Mouse (Mus musculus) hindbrain, embryonic 11.5 days (tissue): ENCODE results near the gene Scd2. TPM values are rescaled to one million over a fixed set of nuclear protein-coding genes. Genes with fewer than 3 reads are reported as not detected.

Source experiments
- ATAC-seq: fragments of 200-750 bp; cut with Nextera tagmentation; 2 replicates; pipeline ENCODE4 v1.8.0; 2017; ENCODE audit warnings: mild to moderate bottlenecking, moderate TSS enrichment, moderate library complexity; ENCODE audit not compliant: low FRiP score
- DNase-seq: peaks from one replicate; pipeline ENCODE4 v3.0.0-alpha.2; 2015; ENCODE audit warnings: low spot score
- H3K27ac ChIP-seq: fragments of 300-500 bp; sonication (generic); 2 replicates; pipeline ENCODE4 v1.5.1; 2014; ENCODE audit warnings: mild to moderate bottlenecking, low read depth, low read length
- H3K27me3 ChIP-seq: fragments of 300-500 bp; sonication (generic); 2 replicates; pipeline ENCODE4 v1.6.1; 2014; ENCODE audit warnings: mild to moderate bottlenecking, low read length, moderate library complexity, mixed read lengths; ENCODE audit not compliant: control insufficient read depth, insufficient read depth
- H3K36me3 ChIP-seq: fragments of 300-500 bp; sonication (generic); 2 replicates; pipeline ENCODE4 v1.6.1; 2014; ENCODE audit warnings: mild to moderate bottlenecking, low read length, moderate library complexity, mixed read lengths; ENCODE audit not compliant: control insufficient read depth, insufficient read depth
- H3K4me1 ChIP-seq: fragments of 300-500 bp; sonication (generic); replicated peaks from 2 replicates; pipeline ENCODE4 v1.6.1; 2014; ENCODE audit warnings: low read length, mixed read lengths; ENCODE audit not compliant: control insufficient read depth, insufficient read depth
- H3K4me2 ChIP-seq: fragments of 300-500 bp; sonication (generic); replicated peaks from 2 replicates; pipeline ENCODE4 v1.6.1; 2014; ENCODE audit warnings: mild to moderate bottlenecking, low read depth, low read length
- H3K4me3 ChIP-seq: fragments of 300-500 bp; sonication (generic); 2 replicates; pipeline ENCODE4 v1.5.1; 2014; ENCODE audit warnings: low read depth, low read length
- H3K9ac ChIP-seq: fragments of 300-500 bp; sonication (generic); 2 replicates; pipeline ENCODE4 v1.6.1; 2014; ENCODE audit warnings: low read depth, low read length
- H3K9me3 ChIP-seq: fragments of 300-500 bp; sonication (generic); 2 replicates; pipeline ENCODE4 v1.6.1; 2016; ENCODE audit warnings: low read length; ENCODE audit not compliant: control insufficient read depth
- WGBS: fragments of 180-500 bp; shearing (Covaris S2); extraction: QIAGEN DNeasy Blood & Tissue Kit; methylation state at CpG from one replicate; pipeline ENCODE4 v1.1.7; 2014; 5-methylcytosine and 5-hydroxymethylcytosine counted together
- polyA plus RNA-seq: library from polyadenylated mRNA; unstranded; fragments of >200 nt; fragmentation: Nextera tagmentation; extraction: Ambion mirVana; gene quantifications from 2 replicates; pipeline ENCODE4 v1.2.1, GENCODE M21; 2014

Scd2 gene
- polyA plus RNA-seq, 1 experiment from 2014 or later = 314 TPM

DNA sequence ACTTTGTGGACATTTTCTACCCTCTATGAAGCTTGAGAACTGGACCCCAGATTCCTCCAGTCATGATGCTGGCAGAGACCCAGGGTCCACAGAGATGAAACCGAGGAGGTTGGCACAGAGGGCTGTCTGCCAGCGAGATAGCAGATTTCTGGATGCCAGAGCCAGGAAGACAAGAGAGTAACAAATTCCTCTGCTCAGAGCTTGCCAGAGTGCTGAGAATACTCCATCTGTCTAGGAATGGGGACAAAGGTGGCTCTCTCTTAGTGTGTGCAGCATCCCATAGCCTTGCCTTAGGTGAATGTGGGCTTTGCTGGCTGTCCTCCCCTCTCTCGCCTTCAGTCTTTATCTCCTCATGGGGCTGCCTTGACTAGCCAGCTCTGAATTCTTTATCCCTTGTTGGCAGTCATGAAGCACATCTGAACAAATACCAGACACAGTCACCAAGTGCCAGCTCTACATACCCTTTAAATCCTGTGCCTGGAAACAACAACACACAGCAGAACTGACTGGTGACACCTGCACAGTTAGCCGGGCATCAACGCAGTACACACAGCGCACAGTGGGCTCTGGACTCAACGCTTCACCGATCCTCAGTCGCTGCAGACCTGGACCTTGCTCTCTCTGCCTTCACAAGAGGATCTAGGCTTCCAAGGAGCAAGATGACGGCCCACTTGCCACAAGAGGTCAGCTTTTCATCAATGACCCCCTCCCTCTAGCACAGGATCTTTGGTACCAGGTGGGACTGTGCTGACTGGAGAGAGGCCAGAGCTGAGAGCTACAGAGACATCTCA, 39.6 kb downstream of the Scd2 start, which contains the start of gene Scd4:
Scd4 (plus strand) TSS at position 260 of the 791 bp plus-strand sequence.
- no peak within 1 kb of the TSS for H3K4me3 ChIP-seq
- no peak for DNase-seq
- no peaks in the 10 kb centered on the region for H3K36me3 ChIP-seq
- ATAC-seq = no peak
- H3K27ac ChIP-seq = no peak within 1 kb of the TSS
- no peaks in the 10 kb centered on the region for H3K4me1 ChIP-seq
- H3K4me2 ChIP-seq = no peak within 1 kb of the TSS
- no peaks in the 10 kb centered on the region for H3K9me3 ChIP-seq
- no peak within 1 kb of the TSS for H3K9ac ChIP-seq
- WGBS = 87% methylated on average over 10 of the region's 10 CpGs
- no peaks in the 10 kb centered on the region for H3K27me3 ChIP-seq

DNA sequence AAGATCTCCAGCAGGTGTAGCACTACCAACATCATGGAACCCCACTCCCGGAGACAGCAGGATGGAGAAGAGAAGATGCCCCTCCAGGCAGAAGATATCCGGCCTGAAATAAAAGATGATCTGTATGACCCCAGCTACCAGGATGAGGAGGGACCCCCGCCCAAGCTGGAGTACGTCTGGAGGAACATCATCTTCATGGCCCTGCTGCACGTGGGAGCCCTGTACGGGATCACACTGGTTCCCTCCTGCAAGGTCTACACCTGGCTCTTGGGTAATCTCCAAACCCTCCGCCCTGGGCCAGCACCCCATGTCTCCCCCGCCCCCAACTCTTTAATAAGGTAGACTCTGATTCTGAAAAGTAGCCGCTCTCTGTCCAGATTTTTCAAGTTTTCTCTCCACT, 40.5 kb downstream of the Scd2 start:
- ATAC-seq (no peak), DNase-seq (no peak)
- no peak overlapping the region for H3K9ac ChIP-seq
- H3K4me3 ChIP-seq = no peak overlapping the region
- H3K4me1 ChIP-seq = no peaks in the 10 kb centered on the region
- H3K27ac ChIP-seq = no peak overlapping the region
- H3K36me3 ChIP-seq = no peaks in the 10 kb centered on the region
- H3K27me3 ChIP-seq = no peaks in the 10 kb centered on the region
- no peak overlapping the region for H3K4me2 ChIP-seq
- no peaks in the 10 kb centered on the region for H3K9me3 ChIP-seq
- WGBS = 89% methylated on average over 9 of the region's 9 CpGs

DNA sequence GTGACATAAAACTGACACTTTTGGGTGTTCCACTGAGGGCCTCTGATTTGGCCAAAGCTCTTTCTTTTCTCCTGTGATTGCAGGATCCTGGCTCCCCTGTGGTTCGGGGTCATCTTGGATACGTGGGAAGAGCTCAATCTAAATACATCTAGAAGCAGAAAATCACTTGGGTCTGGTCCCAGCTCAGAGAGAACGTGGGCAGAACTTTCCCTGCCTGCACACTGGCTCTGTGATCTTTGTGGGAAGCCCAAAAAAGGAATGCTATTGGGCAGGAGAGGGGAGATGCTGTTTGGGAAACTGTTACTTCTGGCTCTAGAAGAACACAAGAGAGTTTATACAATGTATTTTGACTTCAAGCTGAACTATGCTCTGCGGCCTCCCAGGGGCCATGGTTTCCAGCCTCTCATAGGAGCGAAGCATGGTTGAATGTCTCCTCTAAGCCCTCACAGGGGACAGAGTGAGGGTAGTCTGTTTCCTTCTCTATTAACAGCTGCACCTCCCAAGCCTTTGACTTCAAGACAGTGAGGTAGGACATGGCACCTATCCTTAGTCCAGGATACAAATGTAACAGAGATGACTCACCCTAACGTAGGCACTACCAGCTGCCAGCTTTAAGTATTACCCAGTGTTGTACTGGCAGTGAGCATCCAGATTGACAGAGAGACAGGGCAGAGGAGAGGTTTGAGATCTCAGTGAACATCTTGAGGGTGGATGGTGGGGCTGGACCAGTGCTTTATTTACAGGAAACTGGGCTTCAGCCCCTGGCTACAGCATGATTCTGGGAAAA, 42.6 kb downstream of the Scd2 start:
- WGBS = 84% methylated on average over 6 of the region's 6 CpGs
- DNase-seq = no peak
- no peaks in the 10 kb centered on the region for H3K36me3 ChIP-seq
- no peak overlapping the region for H3K4me2 ChIP-seq
- ATAC-seq = no peak
- no peak overlapping the region for H3K27ac ChIP-seq
- H3K4me1 ChIP-seq = no peaks in the 10 kb centered on the region
- no peak overlapping the region for H3K4me3 ChIP-seq
- H3K9me3 ChIP-seq = no peaks in the 10 kb centered on the region
- no peaks in the 10 kb centered on the region for H3K27me3 ChIP-seq
- H3K9ac ChIP-seq = no peak overlapping the region

DNA sequence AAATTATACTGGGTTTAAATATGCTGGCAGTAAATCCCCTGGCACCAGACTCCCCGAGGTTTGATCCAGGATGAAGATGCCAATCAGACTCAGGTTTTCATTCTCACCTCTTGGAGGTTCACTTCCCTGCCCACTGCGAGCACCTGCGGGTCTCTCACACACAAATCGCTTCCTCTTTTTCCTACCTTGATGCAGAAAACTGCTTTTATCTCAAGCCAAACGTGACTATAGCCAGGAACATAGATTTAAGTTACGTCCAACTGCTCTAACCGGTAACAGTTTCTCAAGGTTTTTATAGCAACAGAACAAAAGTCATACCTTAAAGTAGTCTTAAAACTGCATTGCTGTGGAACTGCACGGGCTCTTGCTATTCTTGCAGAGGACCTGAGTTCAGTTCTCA, 56.2 kb downstream of the Scd2 start:
- no peaks in the 10 kb centered on the region for H3K9me3 ChIP-seq
- no peaks in the 10 kb centered on the region for H3K36me3 ChIP-seq
- H3K4me1 ChIP-seq = no peaks in the 10 kb centered on the region
- H3K27me3 ChIP-seq = no peaks in the 10 kb centered on the region
- DNase-seq (no peak), ATAC-seq (no peak)
- no peak overlapping the region for H3K27ac ChIP-seq
- H3K9ac ChIP-seq = no peak overlapping the region
- no peak overlapping the region for H3K4me2 ChIP-seq
- no peak overlapping the region for H3K4me3 ChIP-seq
- 89% methylated on average over 8 of the region's 8 CpGs for WGBS

DNA sequence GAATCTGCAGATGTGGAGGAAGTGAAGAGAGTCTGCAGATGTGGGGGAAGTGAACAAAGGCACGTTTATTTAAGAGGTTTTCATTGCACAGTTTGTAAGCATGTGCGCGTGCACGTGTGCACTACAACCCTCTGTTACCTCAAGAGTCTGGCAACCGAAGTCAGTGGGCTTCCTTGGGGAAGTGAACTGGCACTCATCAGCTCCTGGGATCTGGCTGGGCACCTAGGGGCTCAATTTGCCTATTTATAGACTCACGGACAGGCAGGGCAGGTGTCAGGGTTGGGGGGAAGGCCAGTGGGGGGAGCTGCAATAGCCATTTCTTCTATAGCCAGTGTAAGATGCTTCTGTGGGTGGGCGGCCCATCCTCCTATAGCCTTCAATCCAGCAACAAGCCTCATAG, 58.3 kb downstream of the Scd2 start:
- H3K4me1 ChIP-seq = no peaks in the 10 kb centered on the region
- DNase-seq = no peak
- H3K27me3 ChIP-seq = no peaks in the 10 kb centered on the region
- 84% methylated on average over 7 of the region's 7 CpGs for WGBS
- ATAC-seq = no peak
- no peak overlapping the region for H3K9ac ChIP-seq
- H3K4me2 ChIP-seq = no peak overlapping the region
- H3K9me3 ChIP-seq = no peaks in the 10 kb centered on the region
- H3K4me3 ChIP-seq = no peak overlapping the region
- H3K36me3 ChIP-seq = no peaks in the 10 kb centered on the region
- H3K27ac ChIP-seq = no peak overlapping the region

Other genes starting within 250 kb of the Scd2 start
- 15.8 and 18.7 TPM in 2 replicates for gene Erlin1, start 223.9 kb upstream of the Scd2 start, polyA plus RNA-seq
- 58.7 and 61.0 TPM in 2 replicates for gene Chuk, start 186.2 kb upstream of the Scd2 start, polyA plus RNA-seq
- gene Cwf19l1, start 157.8 kb upstream of the Scd2 start, polyA plus RNA-seq = 38.9 and 40.5 TPM in 2 replicates
- 125 and 127 TPM in 2 replicates for gene Bloc1s2, start 147.2 kb upstream of the Scd2 start, polyA plus RNA-seq
- 0.31 and 0.37 TPM in 2 replicates for gene Pkd2l1, start 101.2 kb upstream of the Scd2 start, polyA plus RNA-seq
- gene Scd3, start 90.4 kb upstream of the Scd2 start, polyA plus RNA-seq = 0.70 and 1.1 TPM in 2 replicates
- gene Scd4, start 39.4 kb downstream of the Scd2 start, polyA plus RNA-seq = 0.06 TPM in 1 of 2 replicates, not detected in the other
- 11.2 and 11.8 TPM in 2 replicates for gene Scd1, start 114.2 kb downstream of the Scd2 start, polyA plus RNA-seq
- gene Wnt8b, start 199.8 kb downstream of the Scd2 start, polyA plus RNA-seq = 0.54 and 0.66 TPM in 2 replicates